Mouse (Mus musculus): ENCODE data around the gene Rufy2. TPM values are rescaled to one million over a fixed set of nuclear protein-coding genes. Genes with fewer than 3 reads are reported as not detected.

Gene Rufy2
- total and polyA plus RNA-seq, 2 experiments from 2014 or later, result 9.7 to 11.7 TPM

GRCm38 (mm10) chr10:63027376-63028161, 47.5 kb downstream of the Rufy2 start:
- DNase-seq (ENCODE audit: low spot score), result no peak

GRCm38 (mm10) chr10:63028396-63028795, 48.4 kb downstream of the Rufy2 start:
- no peak for DNase-seq (ENCODE audit: low spot score)
- H3K27ac ChIP-seq (ENCODE audit: low read depth), result no peak overlapping the region
- 78% methylated on average over 4 of the region's 4 CpGs for WGBS

More at GRCm38 (mm10) chr10:63027376-63028161, 47.5 kb downstream of the Rufy2 start:
- WGBS, result 89% methylated on average over 10 of the region's 10 CpGs
- H3K27me3 ChIP-seq (ENCODE audit: control insufficient read depth, insufficient read depth, low read length), result no peaks in the 10 kb centered on the region
- no peaks in the 10 kb centered on the region for H3K36me3 ChIP-seq (replicated peaks; ENCODE audit: control insufficient read depth, insufficient read depth, low read length)
- no peaks in the 10 kb centered on the region for H3K9me3 ChIP-seq (replicated peaks; ENCODE audit: control insufficient read depth, low read length)
- H3K4me2 ChIP-seq (ENCODE audit: low read depth, low read length), result no peak overlapping the region
- H3K27ac ChIP-seq (ENCODE audit: low read depth), result no peak overlapping the region
- TF ChIP-seq CTCF (IDR thresholded peaks at IDR 0.05; ENCODE audit: low read depth), result no peak
- no peak overlapping the region for H3K4me3 ChIP-seq (ENCODE audit: low read depth, low read length)
- H3K4me1 ChIP-seq (ENCODE audit: control insufficient read depth, insufficient read depth), result peaks cover 8% of the 10 kb centered on the region
- ATAC-seq (ENCODE audit: insufficient read depth, low read depth), result no peak
- no peak overlapping the region for H3K9ac ChIP-seq (replicated peaks; ENCODE audit: low read depth, low read length)

GRCm38 (mm10) chr10:63032267-63032666, 52.2 kb downstream of the Rufy2 start:
- no peak for ATAC-seq (ENCODE audit: insufficient read depth, low read depth)
- WGBS, result 75% methylated on average over 3 of the region's 3 CpGs

More at GRCm38 (mm10) chr10:63028396-63028795, 48.4 kb downstream of the Rufy2 start:
- no peak overlapping the region for H3K4me2 ChIP-seq (ENCODE audit: low read depth, low read length)
- no peaks in the 10 kb centered on the region for H3K36me3 ChIP-seq (replicated peaks; ENCODE audit: control insufficient read depth, insufficient read depth, low read length)
- TF ChIP-seq EP300 (IDR thresholded peaks at IDR 0.05; ENCODE audit: low read depth) (no peak), CTCF (IDR thresholded peaks at IDR 0.05; ENCODE audit: low read depth) (no peak)
- H3K9me3 ChIP-seq (replicated peaks; ENCODE audit: control insufficient read depth, low read length), result no peaks in the 10 kb centered on the region
- H3K9ac ChIP-seq (replicated peaks; ENCODE audit: low read depth, low read length), result no peak overlapping the region
- peaks cover 8% of the 10 kb centered on the region for H3K4me1 ChIP-seq (ENCODE audit: control insufficient read depth, insufficient read depth)
- no peak overlapping the region for H3K4me3 ChIP-seq (ENCODE audit: low read depth, low read length)
- H3K27me3 ChIP-seq (ENCODE audit: control insufficient read depth, insufficient read depth, low read length), result no peaks in the 10 kb centered on the region
- ATAC-seq (ENCODE audit: insufficient read depth, low read depth), result no peak

GRCm38 (mm10) chr10:63032956-63033355, 52.9 kb downstream of the Rufy2 start:
- Histone ChIP-seq H3K4me1 (ENCODE audit: control insufficient read depth, insufficient read depth) (no peaks in the 10 kb centered on the region), H3K27me3 (ENCODE audit: control insufficient read depth, insufficient read depth, low read length) (no peaks in the 10 kb centered on the region), H3K4me2 (ENCODE audit: low read depth, low read length) (no peak overlapping the region), H3K9me3 (replicated peaks; ENCODE audit: control insufficient read depth, low read length) (no peaks in the 10 kb centered on the region), H3K36me3 (replicated peaks; ENCODE audit: control insufficient read depth, insufficient read depth, low read length) (no peaks in the 10 kb centered on the region), H3K9ac (replicated peaks; ENCODE audit: low read depth, low read length) (no peak overlapping the region), H3K27ac (ENCODE audit: low read depth) (no peak overlapping the region), H3K4me3 (ENCODE audit: low read depth, low read length) (no peak overlapping the region)
- ATAC-seq (ENCODE audit: insufficient read depth, low read depth) (no peak), DNase-seq (ENCODE audit: low spot score) (no peak)
- TF ChIP-seq CTCF (IDR thresholded peaks at IDR 0.05; ENCODE audit: low read depth) (no peak), EP300 (IDR thresholded peaks at IDR 0.05; ENCODE audit: low read depth) (no peak)
- 72% methylated on average over 3 of the region's 3 CpGs for WGBS

More at GRCm38 (mm10) chr10:63032267-63032666, 52.2 kb downstream of the Rufy2 start:
- no peak overlapping the region for H3K9ac ChIP-seq (replicated peaks; ENCODE audit: low read depth, low read length)
- H3K27me3 ChIP-seq (ENCODE audit: control insufficient read depth, insufficient read depth, low read length), result no peaks in the 10 kb centered on the region
- no peak overlapping the region for H3K4me3 ChIP-seq (ENCODE audit: low read depth, low read length)
- no peak overlapping the region for H3K4me2 ChIP-seq (ENCODE audit: low read depth, low read length)
- DNase-seq (ENCODE audit: low spot score), result no peak
- no peaks in the 10 kb centered on the region for H3K36me3 ChIP-seq (replicated peaks; ENCODE audit: control insufficient read depth, insufficient read depth, low read length)
- H3K4me1 ChIP-seq (ENCODE audit: control insufficient read depth, insufficient read depth), result no peaks in the 10 kb centered on the region
- no peaks in the 10 kb centered on the region for H3K9me3 ChIP-seq (replicated peaks; ENCODE audit: control insufficient read depth, low read length)
- TF ChIP-seq CTCF (IDR thresholded peaks at IDR 0.05; ENCODE audit: low read depth) (no peak), EP300 (IDR thresholded peaks at IDR 0.05; ENCODE audit: low read depth) (no peak)
- no peak overlapping the region for H3K27ac ChIP-seq (ENCODE audit: low read depth)

GRCm38 (mm10) chr10:63038571-63039320, 58.7 kb downstream of the Rufy2 start:
- TF ChIP-seq EP300 (IDR thresholded peaks at IDR 0.05; ENCODE audit: low read depth) (no peak), CTCF (IDR thresholded peaks at IDR 0.05; ENCODE audit: low read depth) (no peak)
- Histone ChIP-seq H3K27me3 (ENCODE audit: control insufficient read depth, insufficient read depth, low read length) (no peaks in the 10 kb centered on the region), H3K36me3 (replicated peaks; ENCODE audit: control insufficient read depth, insufficient read depth, low read length) (no peaks in the 10 kb centered on the region), H3K4me3 (ENCODE audit: low read depth, low read length) (no peak overlapping the region), H3K9ac (replicated peaks; ENCODE audit: low read depth, low read length) (no peak overlapping the region), H3K27ac (ENCODE audit: low read depth) (no peak overlapping the region), H3K4me2 (ENCODE audit: low read depth, low read length) (no peak overlapping the region), H3K4me1 (ENCODE audit: control insufficient read depth, insufficient read depth) (peaks cover 3% of the 10 kb centered on the region; the same call in 1 of the 2 replicates), H3K9me3 (replicated peaks; ENCODE audit: control insufficient read depth, low read length) (no peaks in the 10 kb centered on the region)
- WGBS, result 79% methylated on average over 14 of the region's 14 CpGs
- ATAC-seq (ENCODE audit: insufficient read depth, low read depth), result no peak
- DNase-seq (ENCODE audit: low spot score), result no peak
